In genomic region chr13:119487880-119488580, GRCm38 (mm10) we compare ENCODE assay signal across 8 mouse cellular contexts. TPM values are rescaled to one million over a fixed set of nuclear protein-coding genes. Genes with fewer than 3 reads are reported as not detected.
DNase-seq lines count a peak whose midpoint lies in the region; ATAC-seq lines count a peak whose summit lies in the region.

Tmem267 (plus strand) TSS chr13:119488039.
3110070M22Rik (minus strand) TSS chr13:119488383.

- no peak within 1 kb of the TSS for H3K4me3 ChIP-seq in forebrain, embryonic 11.5 days (ENCODE audit: low read depth, low read length)
- H3K4me3 ChIP-seq in liver, embryonic 16.5 days (ENCODE audit: low read depth, low read length), result no peak within 1 kb of the TSS; the same call in 1 of the 2 replicates

- peak within 1 kb of the TSS; percentile 2; the same call in 1 of the 2 replicates for H3K9ac ChIP-seq in forebrain, embryonic 11.5 days (ENCODE audit: low read length)
- peak within 1 kb of the TSS; percentile 50 for H3K9ac ChIP-seq in liver, embryonic 16.5 days (ENCODE audit: low read depth, low read length)

- H3K27me3 ChIP-seq in forebrain, embryonic 11.5 days (ENCODE audit: control insufficient read depth, insufficient read depth, low read length), result no peaks in the 10 kb centered on the region
- no peaks in the 10 kb centered on the region for H3K27me3 ChIP-seq in liver, embryonic 16.5 days (ENCODE audit: control insufficient read depth, insufficient read depth, low read depth, low read length)

- H3K36me3 ChIP-seq in forebrain, embryonic 11.5 days (ENCODE audit: control insufficient read depth, insufficient read depth, low read length), result peaks cover 2% of the 10 kb centered on the region; the same call in 1 of the 2 replicates
- peaks cover 7% of the 10 kb centered on the region for H3K36me3 ChIP-seq in liver, embryonic 16.5 days (ENCODE audit: control insufficient read depth, insufficient read depth)

- peak within 1 kb of the TSS; percentile 42; the same call in 1 of the 2 replicates for H3K27ac ChIP-seq in forebrain, embryonic 11.5 days (ENCODE audit: low read depth, low read length)
- H3K27ac ChIP-seq in liver, embryonic 16.5 days (ENCODE audit: low read length), result no peak within 1 kb of the TSS

- H3K9me3 ChIP-seq in forebrain, embryonic 11.5 days (ENCODE audit: control insufficient read depth, low read length), result peaks cover 8% of the 10 kb centered on the region
- H3K9me3 ChIP-seq in liver, embryonic 16.5 days (replicated peaks; ENCODE audit: control insufficient read depth, low read length), result peaks cover 8% of the 10 kb centered on the region

- WGBS in forebrain, embryonic 11.5 days, result 81% methylated on average over 87 of the region's 87 CpGs
- WGBS in large intestine, adult 2 months, result 70% methylated on average over 87 of the region's 87 CpGs
- WGBS in liver, embryonic 16.5 days (ENCODE audit: insufficient replicate concordance), result 74% methylated on average over 87 of the region's 87 CpGs

- peak within 1 kb of the TSS; percentile 24; the same call in 1 of the 2 replicates for H3K4me2 ChIP-seq in forebrain, embryonic 11.5 days (ENCODE audit: low read depth, low read length, severe bottlenecking)
- H3K4me2 ChIP-seq in liver, embryonic 16.5 days (ENCODE audit: low read depth, low read length), result peak within 1 kb of the TSS; percentile 47

- no peak for ATAC-seq in forebrain, embryonic 11.5 days (replicated peaks; ENCODE audit: low FRiP score)
- ATAC-seq in liver, embryonic 16.5 days (ENCODE audit: low read depth), result no peak; the same call in 1 of the 2 replicates

- peak; percentile 89 for DNase-seq in CD4-positive helper T cell, adult 2 months (ENCODE audit: low read depth, low spot score)
- peak; percentile 93 for DNase-seq in brain, adult 2 months (ENCODE audit: low read depth, low spot score)
- peak; percentile 90 for DNase-seq in forebrain, embryonic 11.5 days (ENCODE audit: low spot score)
- peak; percentile 87 to 89 for DNase-seq in heart, postnatal 10 days
- DNase-seq in large intestine, adult 2 months (ENCODE audit: low read depth, low spot score), result peak; percentile 38
- peak; percentile 82 for DNase-seq in ovary, postnatal 10 days (ENCODE audit: low spot score)
- DNase-seq in thymus, postnatal 10 days (ENCODE audit: low spot score in 2 of 2), result peak; percentile 69 to 84

- intact Hi-C loops in heart, postnatal 10 days (cut with DNase I), result loop anchor here (1.0 kb wide), 1 partner anchor 26 kb away; the partner anchor contains the start of gene 4833420G17Rik

- no peaks in the 10 kb centered on the region; the same call in 1 of the 2 replicates for H3K4me1 ChIP-seq in forebrain, embryonic 11.5 days (replicated peaks; ENCODE audit: control insufficient read depth, insufficient read depth, low read length)
- no peaks in the 10 kb centered on the region for H3K4me1 ChIP-seq in liver, embryonic 16.5 days (ENCODE audit: control insufficient read depth, low read depth, low read length)

RNA-seq across cellular contexts. Expression of gene Tmem267, which starts in this region (rescaled TPM):
- polyA plus RNA-seq in forebrain, embryonic 11.5 days (2014; fragmentation: Nextera tagmentation; extraction: Ambion mirVana), result 2.5 and 2.8 TPM in 2 replicates
- total RNA-seq in heart, postnatal 10 days (2021), result 1 to 10 TPM; 7.9 to 8.3 TPM
- 6.8 and 9.0 TPM in 2 replicates for polyA plus RNA-seq in large intestine, adult 2 months (2012; rRNA removed)
- 0.33 and 0.35 TPM in 2 replicates for polyA plus RNA-seq in liver, embryonic 16.5 days (2015; fragmentation: Nextera tagmentation; extraction: Ambion mirVana)

RNA-seq across cellular contexts. Expression of gene 3110070M22Rik, which starts in this region (rescaled TPM):
- polyA plus RNA-seq in forebrain, embryonic 11.5 days (2014; fragmentation: Nextera tagmentation; extraction: Ambion mirVana), result 1.2 TPM in 2 replicates
- total RNA-seq in heart, postnatal 10 days (2021), result 1 to 10 TPM; 1.3 to 1.8 TPM
- polyA plus RNA-seq in large intestine, adult 2 months (2012; rRNA removed), result 0.61 and 2.0 TPM in 2 replicates
- 0.13 and 0.25 TPM in 2 replicates for polyA plus RNA-seq in liver, embryonic 16.5 days (2015; fragmentation: Nextera tagmentation; extraction: Ambion mirVana)

Comparison
In these comparisons a context has a peak if more than half of its experiments do, and no peak if none do; other contexts are left out.
1. DNase-seq: peak in every context shown above with its lines; median percentile 93 in brain, adult 2 months; 90 in forebrain, embryonic 11.5 days; 89 in CD4-positive helper T cell, adult 2 months; 88 in heart, postnatal 10 days; 82 in ovary, postnatal 10 days; 76 in thymus, postnatal 10 days; 38 in large intestine, adult 2 months.